Mouse (Mus musculus): ENCODE data around the gene Nrip3. TPM values are rescaled to one million over a fixed set of nuclear protein-coding genes. Genes with fewer than 3 reads are reported as not detected.

Nrip3 gene
- polyA plus RNA-seq, 1 experiment from 2014 or later: 0.24 TPM

DNA sequence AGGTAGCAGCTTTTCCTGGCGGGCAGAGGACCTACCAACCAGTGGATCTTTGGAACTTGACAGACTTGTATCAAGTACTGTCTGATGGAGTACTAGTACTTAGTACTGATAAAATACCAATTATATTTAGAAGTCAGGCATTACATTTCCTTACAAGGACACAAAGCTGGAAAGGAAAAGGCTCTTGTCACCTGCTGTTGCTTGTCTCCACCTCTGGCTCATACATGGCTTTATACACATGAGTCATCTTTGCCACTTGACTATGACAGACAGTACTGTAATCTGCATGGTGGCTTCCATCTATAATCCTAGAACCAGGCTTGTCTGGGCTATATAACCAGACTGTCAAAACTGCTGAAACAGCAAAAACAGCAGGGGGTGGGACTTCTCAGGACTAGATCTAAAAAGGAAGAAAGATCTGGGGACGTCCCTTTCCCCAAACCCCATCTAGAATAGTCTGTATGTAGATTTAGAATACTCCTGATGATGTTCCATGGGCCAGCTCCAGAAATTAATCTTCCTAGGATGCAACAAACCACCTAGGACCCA lies 68.3 kb downstream of the Nrip3 start:
- WGBS: 88% methylated on average over 2 of the region's 2 CpGs
- no peak overlapping the region for H3K4me3 ChIP-seq
- peaks cover 21% of the 10 kb centered on the region for H3K4me1 ChIP-seq
- peaks cover 33% of the 10 kb centered on the region for H3K36me3 ChIP-seq
- peaks cover 5% of the 10 kb centered on the region; the same call in 1 of the 2 replicates for H3K27me3 ChIP-seq (ENCODE audit: insufficient read depth, poor library complexity, severe bottlenecking)
- no peaks in the 10 kb centered on the region for H3K9me3 ChIP-seq
- DNase-seq (ENCODE audit: low spot score): no peak
- no peak overlapping the region for H3K27ac ChIP-seq

DNA sequence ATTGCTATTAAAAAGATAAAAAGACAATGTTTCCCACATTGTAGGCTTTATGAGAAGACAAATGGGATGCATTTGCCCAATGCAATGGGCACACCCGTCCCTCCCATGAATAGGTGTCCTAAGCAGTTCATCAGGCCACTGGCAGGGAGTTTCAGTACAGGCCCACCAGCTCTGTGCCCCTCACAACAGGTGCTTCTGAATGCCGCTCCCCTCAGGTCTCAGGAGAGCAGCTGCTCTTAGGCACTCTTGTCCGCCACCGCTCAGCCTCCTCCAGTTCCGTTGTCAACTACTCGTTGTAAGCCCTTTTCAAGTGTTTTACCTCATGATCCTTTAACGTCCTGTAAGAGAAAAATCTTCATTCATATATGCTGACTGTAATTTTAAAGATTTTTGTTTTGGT lies 69.6 kb downstream of the Nrip3 start:
- no peak overlapping the region for H3K4me3 ChIP-seq
- H3K36me3 ChIP-seq: peaks cover 33% of the 10 kb centered on the region

GRCm38 (mm10) chr7:109710069-109710468 lies 71.8 kb downstream of the Nrip3 start:
- no peaks in the 10 kb centered on the region for H3K27me3 ChIP-seq (ENCODE audit: insufficient read depth, poor library complexity, severe bottlenecking)
- H3K36me3 ChIP-seq: peaks cover 33% of the 10 kb centered on the region
- H3K4me1 ChIP-seq: peaks cover 39% of the 10 kb centered on the region
- DNase-seq (ENCODE audit: low spot score): no peak
- H3K9me3 ChIP-seq: no peaks in the 10 kb centered on the region
- H3K27ac ChIP-seq: peak overlapping the region; percentile 60
- H3K4me3 ChIP-seq: no peak overlapping the region
- 27% methylated on average over 1 of the region's 1 CpGs for WGBS

More for the DNA sequence above, 69.6 kb downstream of the Nrip3 start:
- H3K9me3 ChIP-seq: no peaks in the 10 kb centered on the region
- no peak overlapping the region for H3K27ac ChIP-seq
- WGBS: 88% methylated on average over 7 of the region's 7 CpGs
- DNase-seq (ENCODE audit: low spot score): no peak
- H3K4me1 ChIP-seq: peaks cover 34% of the 10 kb centered on the region
- peaks cover 5% of the 10 kb centered on the region; the same call in 1 of the 2 replicates for H3K27me3 ChIP-seq (ENCODE audit: insufficient read depth, poor library complexity, severe bottlenecking)

DNA sequence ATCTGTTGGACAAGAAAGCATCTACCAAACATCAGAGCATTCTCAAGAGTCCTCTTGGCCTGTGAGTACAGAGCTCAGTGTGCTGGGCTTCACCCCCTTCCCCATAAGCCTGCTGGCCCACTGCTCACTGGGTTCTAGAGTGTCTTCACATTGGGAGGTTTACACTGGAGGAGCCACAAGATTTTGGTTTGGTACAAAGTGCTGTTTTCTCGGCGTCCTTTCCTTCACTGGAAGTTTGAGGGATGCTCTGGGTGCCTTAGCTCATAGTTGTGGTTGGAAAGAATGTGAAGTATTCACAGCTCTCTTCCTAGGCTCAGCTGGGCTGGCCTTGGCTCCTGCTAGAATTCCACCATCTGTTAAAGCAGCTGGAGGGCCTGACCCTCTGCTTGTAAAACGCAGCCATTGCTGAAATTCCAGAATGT lies 72.9 kb downstream of the Nrip3 start:
- 20% methylated on average over 3 of the region's 3 CpGs for WGBS
- Histone ChIP-seq H3K9me3 (no peaks in the 10 kb centered on the region), H3K4me1 (peaks cover 42% of the 10 kb centered on the region), H3K27ac (peak overlapping the region; percentile 60), H3K4me3 (no peak overlapping the region), H3K27me3 (ENCODE audit: insufficient read depth, poor library complexity, severe bottlenecking) (no peaks in the 10 kb centered on the region), H3K36me3 (peaks cover 33% of the 10 kb centered on the region)
- DNase-seq (ENCODE audit: low spot score): peak; percentile 79

Other genes starting within 250 kb of the Nrip3 start
- 37.7 and 39.9 TPM in 2 replicates for gene St5, start 78.4 kb downstream of the Nrip3 start, polyA plus RNA-seq (2016; fragmentation: Nextera tagmentation; extraction: Ambion mirVana)
- 32.5 and 34.6 TPM in 2 replicates for gene Akip1, start 78.3 kb downstream of the Nrip3 start, polyA plus RNA-seq (2016; fragmentation: Nextera tagmentation; extraction: Ambion mirVana)
- gene BC051019, start 58.2 kb downstream of the Nrip3 start, polyA plus RNA-seq (2016; fragmentation: Nextera tagmentation; extraction: Ambion mirVana): 0.11 TPM in 1 of 2 replicates, not detected in the other
- gene Ascl3, start 50.3 kb downstream of the Nrip3 start, polyA plus RNA-seq (2016; fragmentation: Nextera tagmentation; extraction: Ambion mirVana): not detected in 2 replicates
- 45.9 and 58.4 TPM in 2 replicates for gene Tmem9b, start 29.1 kb downstream of the Nrip3 start, polyA plus RNA-seq (2016; fragmentation: Nextera tagmentation; extraction: Ambion mirVana)
- 4.7 and 11.3 TPM in 2 replicates for gene Scube2, start 83.7 kb upstream of the Nrip3 start, polyA plus RNA-seq (2016; fragmentation: Nextera tagmentation; extraction: Ambion mirVana)
- 27.7 and 28.4 TPM in 2 replicates for gene Dennd5a, start 178.4 kb upstream of the Nrip3 start, polyA plus RNA-seq (2016; fragmentation: Nextera tagmentation; extraction: Ambion mirVana)
- gene Tmem41b, start 204.9 kb upstream of the Nrip3 start, polyA plus RNA-seq (2016; fragmentation: Nextera tagmentation; extraction: Ambion mirVana): 61.1 and 65.6 TPM in 2 replicates
- 38.4 and 43.9 TPM in 2 replicates for gene Ipo7, start 236.2 kb upstream of the Nrip3 start, polyA plus RNA-seq (2016; fragmentation: Nextera tagmentation; extraction: Ambion mirVana)

All from heart, embryonic 10.5 days (tissue).